In genomic region chr12:16873549-16873948, GRCm38 (mm10) we compare ENCODE assay signal across 9 mouse cellular contexts. TPM values are rescaled to one million over a fixed set of nuclear protein-coding genes. Genes with fewer than 3 reads are reported as not detected.
DNase-seq lines count a peak whose midpoint lies in the region; TF ChIP-seq lines count a peak whose summit lies in the region.
"Had no signal": no experiment of that assay in that cellular context is flagged by ENCODE, and none has a peak within 500 bp of the region (broad histone marks: within the 10 kb centered on the region; RNA-seq: fewer than 3 reads in every experiment).

No protein-coding gene starts in this region.

- no peak for TF ChIP-seq POLR2A in brain, embryonic 14.5 days (IDR thresholded peaks at IDR 0.05; ENCODE audit: borderline replicate concordance, extremely low read depth, insufficient read depth, insufficient read length, poor library complexity, severe bottlenecking)

- no peak for TF ChIP-seq CTCF in left cerebral cortex, adult 2 months (IDR thresholded peaks at IDR 0.05)
- no peak for TF ChIP-seq CTCF in brain, embryonic 14.5 days (IDR thresholded peaks at IDR 0.05; ENCODE audit: borderline replicate concordance, extremely low read depth, insufficient read depth, insufficient read length)

- H3K4me3 ChIP-seq in left cerebral cortex, adult 2 months = no peak overlapping the region
- H3K4me3 ChIP-seq: limb, embryonic 12.5 days had no signal

- peak overlapping the region; percentile 72 for H3K27ac ChIP-seq in left cerebral cortex, adult 2 months
- H3K27ac ChIP-seq: limb, embryonic 12.5 days had no signal

- peak; percentile 92 for DNase-seq in heart, adult 11 months
- no peak for DNase-seq in heart, postnatal 25 days (ENCODE audit: low spot score)
- no peak for DNase-seq in left cerebral cortex, adult 2 months (ENCODE audit: extremely low spot score in 1 of 2, low spot score in 2 of 2)
- no peak for DNase-seq in left cerebral cortex, adult 11 months (ENCODE audit: low spot score)
- DNase-seq in brain, embryonic 14.5 days (ENCODE audit: low read depth) = peak; percentile 38
- peak; percentile 61 to 76 for DNase-seq in cerebellum, postnatal 10 days
- DNase-seq in ovary, postnatal 36 days (ENCODE audit: low spot score) = no peak
- DNase-seq in urinary bladder, postnatal 10 days (ENCODE audit: low spot score) = no peak

- intact Hi-C loops in heart, postnatal 25 days (cut with DNase I) = no loop called here
- intact Hi-C loops in left cerebral cortex, adult 2 months (cut with DNase I) = no loop called here

RNA-seq across cellular contexts. Expression of gene Rock2, which starts 21.1 kb away (rescaled TPM):
- total RNA-seq in heart, postnatal 25 days (2021) = 10 to 100 TPM; 72.8 to 84.7 TPM
- 100 to 1,000 TPM; 154 to 161 TPM for total RNA-seq in left cerebral cortex, adult 2 months (2021)
- polyA plus RNA-seq in brain, embryonic 14.5 days (2012; rRNA removed) = 15.4 and 21.8 TPM in 2 replicates

Comparison
In these comparisons a context has a peak if more than half of its experiments do, and no peak if none do; other contexts are left out.
1. DNase-seq: peak in heart, adult 11 months (single experiment), brain, embryonic 14.5 days (single experiment) and cerebellum, postnatal 10 days (2 of 2); none in heart, postnatal 25 days (single experiment), left cerebral cortex, adult 2 months (0 of 2), left cerebral cortex, adult 11 months (single experiment), ovary, postnatal 36 days (single experiment) and urinary bladder, postnatal 10 days (single experiment).